Mouse (Mus musculus) cerebellum, postnatal 10 days (tissue): ENCODE data around the gene Olfr1178.

Source experiments
- DNase-seq, 2 experiments: peaks; one replicate each; pipeline ENCODE4 v3.0.0; 2021; ENCODE audit warnings: mixed read lengths in 2 of 2

The Olfr1178 gene

GRCm38 (mm10) chr2:88386762-88387161 lies at the start of gene Olfr1178:
Olfr1178 (plus strand) TSS chr2:88387062.
- DNase-seq = no peak

- DNase-seq = no peak
These were observed 40.5 kb upstream of the Olfr1178 start, which contains the start of gene Olfr1177-ps for GRCm38 (mm10) chr2:88346392-88346791. Olfr1177-ps (minus strand) TSS chr2:88346492.

- DNase-seq = peak in 1 of 2 experiments; percentile 53
These were observed 30.6 kb upstream of the Olfr1178 start for GRCm38 (mm10) chr2:88356304-88356703.

GRCm38 (mm10) chr2:88406353-88406752 lies 19.5 kb downstream of the Olfr1178 start, which contains the start of gene Olfr1179:
Olfr1179 (minus strand) TSS chr2:88406453.
- DNase-seq = no peak

- DNase-seq = no peak
These were observed 32.2 kb downstream of the Olfr1178 start, which contains the start of gene Olfr1180 for GRCm38 (mm10) chr2:88419051-88419450. Olfr1180 (minus strand) TSS chr2:88419151.

GRCm38 (mm10) chr2:88426071-88426470 lies 39.2 kb downstream of the Olfr1178 start, which contains the start of gene Olfr1181:
Olfr1181 (minus strand) TSS chr2:88426171.
- no peak for DNase-seq

GRCm38 (mm10) chr2:88449031-88449430 lies 62.2 kb downstream of the Olfr1178 start, which contains the start of gene Gm13757:
Gm13757 (minus strand) TSS chr2:88449131.
- no peak for DNase-seq
